ENCODE assay signal across 21 mouse cellular contexts in the genomic region with DNA sequence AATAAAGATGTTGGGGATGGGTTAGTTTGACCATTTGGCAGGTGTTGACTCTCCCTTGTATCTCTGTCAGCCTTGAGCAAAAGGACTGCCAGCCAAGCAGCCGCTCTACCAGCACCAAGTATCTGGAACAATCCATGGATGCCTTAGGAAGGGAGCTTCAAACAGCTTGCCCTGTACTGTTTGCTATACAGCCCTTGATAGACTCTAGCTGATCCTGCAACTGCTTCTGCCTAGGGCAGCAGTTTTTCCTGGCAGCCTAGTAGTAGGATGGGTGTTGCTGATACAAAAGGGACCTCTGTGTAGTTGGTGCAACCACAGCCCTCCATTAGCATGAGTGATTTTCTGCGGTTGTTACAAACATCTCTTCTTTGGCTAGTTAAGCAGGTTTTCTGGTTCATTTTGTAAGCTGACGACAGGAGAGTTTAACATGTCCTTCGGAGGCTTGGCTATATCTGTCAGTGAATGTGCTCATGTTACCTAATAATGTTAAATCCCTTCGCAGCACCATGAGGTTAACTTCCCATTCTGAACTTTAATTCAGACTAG. TPM values are rescaled to one million over a fixed set of nuclear protein-coding genes. Genes with fewer than 3 reads are reported as not detected.
DNase-seq lines count a peak whose midpoint lies in the region; ATAC-seq and TF ChIP-seq lines count a peak whose summit lies in the region.
"Had no signal": no experiment of that assay in that cellular context is flagged by ENCODE, and none has a peak within 500 bp of the region (broad histone marks: within the 10 kb centered on the region; RNA-seq: fewer than 3 reads in every experiment).

No protein-coding gene starts in this region.

- ATAC-seq in liver, embryonic 12.5 days: no peak
- no peak for ATAC-seq in liver, postnatal 0 days
- ATAC-seq: forebrain, embryonic 15.5 days; intestine, embryonic 15.5 days; midbrain, embryonic 13.5 days had no signal

- no peak overlapping the region for H3K4me2 ChIP-seq in liver, embryonic 12.5 days
- no peak overlapping the region for H3K4me2 ChIP-seq in liver, postnatal 0 days (ENCODE audit: low read depth, low read length)

- DNase-seq in cerebellum, adult 9-10 months: peak; percentile 46
- no peak for DNase-seq in cerebellum, postnatal 14 days
- DNase-seq in liver, adult 2 months (ENCODE audit: extremely low read depth, low read depth, low spot score): no peak
- no peak for DNase-seq in liver, postnatal 0 days
- no peak for DNase-seq in kidney, postnatal 25 days
- DNase-seq: adrenal gland, postnatal 36 days; cerebellum, postnatal 25 days; heart, postnatal 4 days; kidney, postnatal 4 days; lung, embryonic 14.5 days; spleen, adult 18-20 months; thymus, postnatal 25 days had no signal

- peaks cover 7% of the 10 kb centered on the region; the same call in 1 of the 2 replicates for H3K79me2 ChIP-seq in liver, adult 2 months (ENCODE audit: control insufficient read depth, insufficient read depth, low read length)

- H3K27me3 ChIP-seq in liver, adult 2 months (ENCODE audit: control insufficient read depth, insufficient read depth, low read length): no peaks in the 10 kb centered on the region
- H3K27me3 ChIP-seq in liver, embryonic 12.5 days (replicated peaks): no peaks in the 10 kb centered on the region
- H3K27me3 ChIP-seq in liver, postnatal 0 days (ENCODE audit: insufficient read depth, low read length): no peaks in the 10 kb centered on the region
- H3K27me3 ChIP-seq: forebrain, embryonic 15.5 days; heart, embryonic 12.5 days; hindbrain, embryonic 15.5 days; intestine, embryonic 15.5 days; midbrain, embryonic 13.5 days; neural tube, embryonic 12.5 days had no signal

- no peak for TF ChIP-seq EP300 in liver, postnatal 0 days (IDR thresholded peaks at IDR 0.05; ENCODE audit: low read depth)

- TF ChIP-seq CTCF in liver, adult 2 months (IDR thresholded peaks at IDR 0.05; ENCODE audit: low read depth, low read length): no peak
- no peak for TF ChIP-seq CTCF in bone marrow, adult 2 months (IDR thresholded peaks at IDR 0.05; ENCODE audit: control insufficient read depth, insufficient read depth, low read length)
- no peak for TF ChIP-seq CTCF in liver, postnatal 0 days (IDR thresholded peaks at IDR 0.05; ENCODE audit: low read depth)

- H3K36me3 ChIP-seq in liver, adult 2 months (ENCODE audit: control insufficient read depth, insufficient read depth, low read length): no peaks in the 10 kb centered on the region
- H3K36me3 ChIP-seq in liver, embryonic 12.5 days: no peaks in the 10 kb centered on the region
- H3K36me3 ChIP-seq in liver, postnatal 0 days (replicated peaks; ENCODE audit: insufficient read depth, low read length): no peaks in the 10 kb centered on the region
- H3K36me3 ChIP-seq: forebrain, embryonic 15.5 days; heart, embryonic 12.5 days; hindbrain, embryonic 15.5 days; intestine, embryonic 15.5 days; midbrain, embryonic 13.5 days; neural tube, embryonic 12.5 days had no signal

- no peaks in the 10 kb centered on the region for H3K9me3 ChIP-seq in liver, embryonic 12.5 days (replicated peaks)
- H3K9me3 ChIP-seq in liver, postnatal 0 days (ENCODE audit: low read length): no peaks in the 10 kb centered on the region
- H3K9me3 ChIP-seq: forebrain, embryonic 15.5 days; G1E; heart, embryonic 12.5 days; hindbrain, embryonic 15.5 days; intestine, embryonic 15.5 days; midbrain, embryonic 13.5 days; neural tube, embryonic 12.5 days had no signal

- WGBS in liver, adult 2 months: 88% methylated on average over 5 of the region's 5 CpGs
- WGBS in liver, embryonic 12.5 days (ENCODE audit: insufficient replicate concordance): 76% methylated on average over 5 of the region's 5 CpGs
- 51% methylated on average over 5 of the region's 5 CpGs for WGBS in bone marrow, adult 2 months
- WGBS in liver, postnatal 0 days (ENCODE audit: insufficient replicate concordance): 74% methylated on average over 5 of the region's 5 CpGs

- H3K4me1 ChIP-seq in liver, adult 2 months (ENCODE audit: control insufficient read depth, insufficient read depth, low read length): peaks cover 2% of the 10 kb centered on the region; the same call in 1 of the 2 replicates
- H3K4me1 ChIP-seq in liver, embryonic 12.5 days: peaks cover 37% of the 10 kb centered on the region
- peaks cover 4% of the 10 kb centered on the region; the same call in 1 of the 2 replicates for H3K4me1 ChIP-seq in bone marrow, adult 2 months (ENCODE audit: control insufficient read depth, insufficient read depth, low read length)
- peaks cover 39% of the 10 kb centered on the region for H3K4me1 ChIP-seq in liver, postnatal 0 days (ENCODE audit: insufficient read depth)

- H3K9ac ChIP-seq in liver, adult 2 months (ENCODE audit: low read depth, low read length): no peak overlapping the region
- H3K9ac ChIP-seq in liver, embryonic 12.5 days: no peak overlapping the region
- no peak overlapping the region for H3K9ac ChIP-seq in liver, postnatal 0 days (replicated peaks)
- H3K9ac ChIP-seq: heart, embryonic 12.5 days; lung, embryonic 14.5 days had no signal

- no peak overlapping the region for H3K4me3 ChIP-seq in liver, adult 2 months (ENCODE audit: insufficient read depth, low read depth, low read length)
- no peak overlapping the region for H3K4me3 ChIP-seq in liver, embryonic 12.5 days
- no peak overlapping the region for H3K4me3 ChIP-seq in bone marrow, adult 2 months (replicated peaks; ENCODE audit: control insufficient read depth, low read depth, low read length)
- no peak overlapping the region for H3K4me3 ChIP-seq in liver, postnatal 0 days (ENCODE audit: low read depth, low read length)
- H3K4me3 ChIP-seq: neural tube, embryonic 12.5 days had no signal

- peak overlapping the region; percentile 0 for H3K27ac ChIP-seq in liver, adult 2 months (replicated peaks; ENCODE audit: insufficient read depth, low read depth, low read length)
- no peak overlapping the region for H3K27ac ChIP-seq in liver, embryonic 12.5 days
- H3K27ac ChIP-seq in bone marrow, adult 2 months (ENCODE audit: control insufficient read depth, insufficient read depth, low read depth, low read length, poor library complexity): peak overlapping the region; percentile 81
- H3K27ac ChIP-seq in liver, postnatal 0 days (ENCODE audit: low read depth): peak overlapping the region; percentile 66; the same call in 1 of the 2 replicates
- H3K27ac ChIP-seq: midbrain, embryonic 13.5 days; neural tube, embryonic 12.5 days had no signal

- TF ChIP-seq POLR2A in liver, adult 2 months (IDR thresholded peaks at IDR 0.05; ENCODE audit: extremely low read depth, insufficient read depth, low read length): no peak
- TF ChIP-seq POLR2A in bone marrow, adult 2 months (IDR thresholded peaks at IDR 0.05; ENCODE audit: borderline replicate concordance, control insufficient read depth, low read depth, low read length): no peak

RNA-seq across cellular contexts. Expression of gene Tmem170b, which starts 1.7 kb away (rescaled TPM):
- total RNA-seq in liver, adult 2 months (2014; rRNA removed): 9.5 and 11.4 TPM in 2 replicates
- 4.4 and 5.6 TPM in 2 replicates for polyA plus RNA-seq in liver, adult 2 months (2012; rRNA removed)
- polyA plus RNA-seq in liver, embryonic 12.5 days (2016; fragmentation: Nextera tagmentation; extraction: Ambion mirVana): 7.3 and 7.6 TPM in 2 replicates
- polyA plus RNA-seq in bone marrow, adult 2 months (2011; ENCODE audit: insufficient read depth, insufficient read length, low replicate concordance, missing spikeins): 3.2 and 7.1 TPM in 2 replicates
- 4.6 and 5.7 TPM in 2 replicates for polyA plus RNA-seq in liver, postnatal 0 days (2015; fragmentation: Nextera tagmentation; extraction: Ambion mirVana)
